Mouse (Mus musculus): ENCODE measurements around the gene Gdpd1. TPM values are rescaled to one million over a fixed set of nuclear protein-coding genes. Genes with fewer than 3 reads are reported as not detected.

Gdpd1 gene
- polyA plus RNA-seq, 1 experiment from 2014 or later: 70.5 TPM

DNA sequence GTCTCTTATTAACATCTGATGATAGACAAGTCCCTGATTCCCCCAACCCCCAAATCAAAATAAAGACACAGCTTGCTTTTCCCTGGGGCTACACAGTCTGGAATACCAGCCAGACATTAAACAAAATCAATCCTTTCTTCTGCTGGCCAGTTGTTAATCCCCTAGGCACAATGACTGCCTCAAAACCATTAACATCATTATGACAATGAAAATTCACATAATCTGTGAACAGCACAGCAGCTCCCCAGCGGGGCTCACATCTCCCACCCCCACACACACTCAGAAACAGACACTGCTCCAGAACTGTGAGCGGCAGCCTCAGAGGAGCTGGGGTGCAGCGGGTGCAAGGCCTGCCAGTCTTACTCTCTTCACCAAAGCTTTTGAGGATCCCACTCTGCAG, 83.6 kb downstream of the Gdpd1 start:
- Histone ChIP-seq H3K79me2 (ENCODE audit: inconsistent target) (peaks cover 19% of the 10 kb centered on the region; the same call in 1 of the 2 replicates), H3K36me3 (ENCODE audit: inconsistent target) (no peaks in the 10 kb centered on the region), H3K4me3 (ENCODE audit: inconsistent target) (no peak overlapping the region), H3K27ac (no peak overlapping the region)
- 100% methylated on average over 3 of the region's 3 CpGs for WGBS (ENCODE audit: missing documents)

DNA sequence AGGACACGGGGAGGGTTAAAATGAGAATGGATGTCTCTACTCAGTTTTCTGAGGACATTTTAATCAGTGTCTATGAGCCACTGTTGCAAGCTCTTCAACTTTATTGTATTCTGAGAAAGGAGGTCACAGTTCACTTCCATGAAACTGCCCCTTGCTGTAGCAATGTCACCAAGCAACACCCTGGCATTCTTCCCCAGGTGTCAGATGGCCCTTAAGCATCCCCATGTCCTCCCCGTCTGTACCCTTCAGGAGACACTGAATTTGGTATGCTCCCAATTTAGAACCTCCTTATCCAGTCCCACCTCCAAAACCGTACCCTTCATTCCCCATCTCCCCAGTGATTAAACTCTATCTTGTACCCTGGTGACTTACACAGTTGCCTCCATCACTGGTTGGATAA, 88.9 kb downstream of the Gdpd1 start:
- Histone ChIP-seq H3K36me3 (ENCODE audit: inconsistent target) (no peaks in the 10 kb centered on the region), H3K79me2 (ENCODE audit: inconsistent target) (peaks cover 9% of the 10 kb centered on the region; the same call in 1 of the 2 replicates)
- WGBS (ENCODE audit: missing documents): 93% methylated on average over 3 of the region's 3 CpGs

More for the DNA sequence above, 88.9 kb downstream of the Gdpd1 start:
- Histone ChIP-seq H3K4me3 (ENCODE audit: inconsistent target) (no peak overlapping the region), H3K27ac (no peak overlapping the region)

Other genes starting within 250 kb of the Gdpd1 start
- 1.1 to 6.4 TPM (median 4.0 TPM) in 3 replicates for gene Ypel2, start 80.4 kb downstream of the Gdpd1 start, polyA plus RNA-seq (2018)
- 14.8 to 16.3 TPM (median 15.4 TPM) in 3 replicates for gene Smg8, start 12.7 kb upstream of the Gdpd1 start, polyA plus RNA-seq (2018)
- 0.32 to 6.0 TPM (median 3.3 TPM) in 3 replicates for gene Prr11, start 34.6 kb upstream of the Gdpd1 start, polyA plus RNA-seq (2018)
- 2.1 to 6.6 TPM (median 6.6 TPM) in 3 replicates for gene Ska2, start 35.2 kb upstream of the Gdpd1 start, polyA plus RNA-seq (2018)
- 10.6 to 15.1 TPM (median 15.0 TPM) in 3 replicates for gene Trim37, start 53.0 kb upstream of the Gdpd1 start, polyA plus RNA-seq (2018)